Mouse (Mus musculus): ENCODE measurements around the gene Ncbp3. TPM values are rescaled to one million over a fixed set of nuclear protein-coding genes. Genes with fewer than 3 reads are reported as not detected.
A peak's percentile ranks its signal among the peaks of the same experiment; 100 is the strongest.

Gene Ncbp3
- total RNA-seq, 2 experiments from 2014 or later: 10.6 to 11.8 TPM

DNA sequence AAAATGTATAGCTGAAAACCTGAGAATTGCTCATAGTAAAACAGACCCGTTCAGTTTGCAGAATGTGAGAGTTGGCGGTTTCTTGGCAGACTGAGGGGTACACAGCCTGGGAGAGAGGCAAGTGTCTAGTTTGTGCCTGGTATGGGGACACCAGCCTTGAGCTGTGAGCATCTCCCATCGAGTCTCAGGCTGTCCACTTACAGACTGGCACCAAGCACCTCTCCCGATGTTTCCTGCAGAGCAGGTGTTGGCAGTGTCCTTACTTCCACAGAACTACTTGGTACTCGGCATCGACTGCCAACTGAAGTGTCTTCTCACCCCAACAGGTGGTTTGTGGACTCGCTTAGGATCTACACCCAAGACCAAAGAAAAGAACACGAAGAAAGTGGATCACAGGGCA lies 31.0 kb downstream of the Ncbp3 start:
- no peak for TF ChIP-seq CTCF (conservative IDR thresholded peaks at IDR 0.05)
- Histone ChIP-seq H3K4me3 (no peak overlapping the region), H3K27ac (no peak overlapping the region)
- DNase-seq (ENCODE audit: low spot score in 2 of 2): no peak

DNA sequence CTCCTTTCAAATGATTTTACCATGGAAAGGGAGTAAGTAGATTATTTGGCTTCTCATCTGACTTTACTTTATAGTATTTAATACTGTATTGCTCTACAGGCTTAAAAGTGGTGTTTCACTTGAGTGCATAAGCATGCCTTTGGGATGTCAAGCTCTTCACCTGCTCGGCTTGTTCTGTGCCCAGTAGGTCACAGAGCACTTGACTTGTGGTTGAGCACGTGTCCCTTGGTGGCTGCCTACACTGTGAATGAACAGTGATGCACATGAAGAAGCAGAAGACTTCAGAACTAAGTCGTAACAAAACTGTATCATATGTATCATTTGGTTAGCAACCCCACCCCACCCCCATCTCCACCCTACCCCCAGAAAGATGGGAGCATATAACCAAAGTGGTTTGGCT lies 32.7 kb downstream of the Ncbp3 start:
- DNase-seq (ENCODE audit: low spot score in 2 of 2): no peak
- no peak for TF ChIP-seq CTCF (conservative IDR thresholded peaks at IDR 0.05)
- Histone ChIP-seq H3K27ac (no peak overlapping the region), H3K4me3 (no peak overlapping the region)

DNA sequence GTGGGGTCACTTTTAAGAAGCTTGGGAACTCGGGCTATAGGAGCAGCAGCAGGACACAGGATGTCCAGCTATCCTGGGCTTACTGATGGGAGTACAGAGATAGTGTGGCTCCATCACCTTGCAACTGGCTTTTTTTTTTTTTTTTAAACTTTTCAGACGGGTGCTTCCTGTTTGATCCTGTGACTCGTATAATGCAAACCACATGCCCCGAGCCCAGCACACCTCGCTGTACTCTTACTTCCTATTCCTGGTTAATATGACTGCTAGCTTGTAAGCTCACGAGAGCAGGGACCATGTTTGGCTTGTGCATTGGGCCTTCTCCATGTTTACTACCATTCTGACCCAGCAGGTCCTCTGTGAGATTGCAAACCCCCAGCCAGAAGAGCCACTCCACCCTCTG lies 36.7 kb downstream of the Ncbp3 start:
- DNase-seq (ENCODE audit: low spot score in 2 of 2): no peak
- Histone ChIP-seq H3K27ac (peak overlapping the region; percentile 72), H3K4me3 (no peak overlapping the region)
- TF ChIP-seq CTCF (conservative IDR thresholded peaks at IDR 0.05): no peak

DNA sequence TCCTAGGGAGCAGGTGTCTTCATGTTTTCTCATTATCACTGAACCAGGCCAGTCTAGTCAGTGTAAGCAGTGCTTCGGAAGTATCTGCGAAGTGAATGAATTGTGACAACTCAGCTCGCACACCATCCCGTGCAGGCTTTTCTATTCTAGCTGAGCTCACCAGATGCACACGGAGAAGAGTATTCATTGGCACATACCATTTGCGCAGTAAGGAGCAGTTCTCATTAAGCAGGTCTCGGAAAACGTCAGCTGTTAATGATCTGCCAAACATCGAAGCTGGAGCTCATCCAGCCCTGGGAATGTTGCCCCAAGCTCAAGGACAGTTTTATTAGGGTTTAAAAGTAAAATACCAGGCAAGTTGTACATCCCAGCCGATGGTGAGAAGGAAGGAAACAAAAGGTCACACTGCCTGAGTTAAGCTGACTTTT lies 37.2 kb downstream of the Ncbp3 start:
- Histone ChIP-seq H3K27ac (peak overlapping the region; percentile 72), H3K4me3 (no peak overlapping the region)
- peak; percentile 29 to 53 for DNase-seq (ENCODE audit: low spot score in 2 of 2)
- TF ChIP-seq CTCF (conservative IDR thresholded peaks at IDR 0.05): no peak

DNA sequence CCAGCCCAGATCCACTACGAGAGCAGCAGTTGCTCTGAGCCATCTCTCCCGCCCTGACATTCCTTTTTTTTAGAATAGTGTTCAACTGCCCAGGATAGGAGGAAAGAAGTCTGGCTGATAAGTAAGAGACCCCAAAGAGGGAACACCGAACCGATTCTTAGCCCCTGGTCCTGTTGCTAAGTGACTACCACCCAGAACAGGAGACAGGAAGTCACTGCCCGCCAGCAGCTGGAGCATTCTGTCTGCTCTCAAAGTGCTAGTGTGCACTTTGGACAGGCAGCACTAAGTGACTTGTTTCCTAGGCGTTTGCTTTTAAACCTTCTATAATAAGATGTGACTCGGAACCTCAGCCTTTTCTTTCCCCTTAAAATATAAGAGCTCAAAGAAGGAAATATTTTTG lies 37.8 kb downstream of the Ncbp3 start:
- DNase-seq (ENCODE audit: low spot score in 2 of 2): no peak
- no peak for TF ChIP-seq CTCF (conservative IDR thresholded peaks at IDR 0.05)
- Histone ChIP-seq H3K27ac (peak overlapping the region; percentile 72), H3K4me3 (no peak overlapping the region)

DNA sequence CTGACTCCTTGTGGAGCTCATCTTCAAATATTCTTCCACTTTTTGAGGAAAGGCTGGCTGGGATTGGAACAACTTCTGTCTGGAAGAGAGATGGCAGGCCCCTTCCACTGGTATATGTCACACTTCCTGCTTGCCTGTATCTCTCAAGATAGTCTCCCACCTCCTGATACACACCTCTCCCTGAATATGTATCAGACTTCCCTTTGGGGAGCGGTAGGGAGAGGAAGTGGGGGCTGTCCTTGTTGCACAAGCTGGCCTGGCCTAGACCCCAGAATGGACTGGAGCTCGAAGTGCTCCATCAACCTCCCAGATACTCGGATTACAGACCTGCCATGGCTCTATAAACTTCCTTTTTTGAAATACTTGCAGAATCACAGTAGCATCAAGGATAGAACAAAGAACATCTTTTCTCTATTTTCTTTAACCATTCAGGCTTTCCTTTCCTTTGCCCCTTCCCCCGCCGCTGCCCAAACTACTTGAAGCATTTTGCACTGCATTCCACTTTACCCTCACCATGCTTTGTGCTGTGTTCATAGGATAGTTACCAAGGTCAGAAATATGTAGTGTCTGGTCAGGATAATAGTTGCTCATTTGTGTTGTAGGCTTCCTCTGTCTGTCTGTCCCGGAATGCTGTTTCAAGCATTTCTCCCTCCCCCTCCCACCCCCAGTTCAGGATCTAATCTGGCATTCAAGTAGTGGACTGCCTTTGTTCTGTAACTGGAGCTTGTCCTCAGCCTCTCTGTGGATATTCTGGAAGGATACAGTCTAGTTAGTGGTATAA lies 40.3 kb downstream of the Ncbp3 start:
- Histone ChIP-seq H3K4me3 (no peak overlapping the region), H3K27ac (peak overlapping the region; percentile 72; the same call in 1 of the 2 replicates)
- DNase-seq (ENCODE audit: low spot score in 2 of 2): no peak
- no peak for TF ChIP-seq CTCF (conservative IDR thresholded peaks at IDR 0.05)

DNA sequence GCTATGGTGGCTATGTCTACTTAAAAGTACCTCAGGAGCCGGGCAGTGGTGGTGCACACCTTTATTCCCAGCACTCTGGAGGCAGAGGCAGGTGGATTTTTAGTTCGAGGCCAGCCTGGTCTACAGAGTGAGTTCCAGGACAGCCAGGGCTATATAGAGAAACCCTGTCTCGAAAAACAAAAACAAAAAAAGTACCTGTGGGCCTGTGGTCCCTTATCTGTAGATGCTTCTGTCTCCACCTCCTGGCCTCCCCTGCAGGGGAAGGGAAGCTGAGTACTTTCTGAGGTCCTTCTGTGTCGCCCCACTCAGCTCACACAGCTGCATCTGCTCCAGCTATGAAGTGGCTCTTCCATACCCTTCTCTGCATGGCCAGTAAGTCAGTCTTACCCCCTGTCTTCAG lies 42.7 kb downstream of the Ncbp3 start, which contains the start of gene Itgae:
Gene Itgae, plus strand, starts transcription at position 301 of the 400 bp plus-strand sequence.
- no peak within 1 kb of the TSS for H3K4me3 ChIP-seq
- TF ChIP-seq CTCF (conservative IDR thresholded peaks at IDR 0.05): no peak
- no peak for DNase-seq (ENCODE audit: low spot score in 2 of 2)
- no peak within 1 kb of the TSS for H3K27ac ChIP-seq

DNA sequence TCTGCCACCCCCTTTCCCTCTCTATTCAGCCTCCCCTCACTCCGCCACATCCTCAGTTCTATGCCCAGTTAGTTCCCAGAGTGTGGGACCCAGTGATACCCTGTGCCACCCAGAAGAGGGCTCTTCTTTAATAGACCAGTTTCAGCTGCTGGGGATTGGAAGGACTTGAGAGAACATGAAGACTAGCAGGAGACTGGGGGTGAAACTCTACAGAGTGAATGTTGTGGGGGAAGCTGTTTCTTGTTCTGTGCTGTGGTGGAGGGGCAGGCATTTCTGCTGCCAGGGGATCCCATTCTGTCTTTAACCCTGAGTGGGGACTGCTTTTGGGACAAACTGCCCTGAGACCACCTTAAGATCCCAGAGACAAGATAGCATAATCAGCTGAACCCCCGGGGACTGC lies 43.2 kb downstream of the Ncbp3 start:
- H3K27ac ChIP-seq: no peak overlapping the region
- no peak for DNase-seq (ENCODE audit: low spot score in 2 of 2)
- no peak overlapping the region for H3K4me3 ChIP-seq
- TF ChIP-seq CTCF (conservative IDR thresholded peaks at IDR 0.05): no peak

DNA sequence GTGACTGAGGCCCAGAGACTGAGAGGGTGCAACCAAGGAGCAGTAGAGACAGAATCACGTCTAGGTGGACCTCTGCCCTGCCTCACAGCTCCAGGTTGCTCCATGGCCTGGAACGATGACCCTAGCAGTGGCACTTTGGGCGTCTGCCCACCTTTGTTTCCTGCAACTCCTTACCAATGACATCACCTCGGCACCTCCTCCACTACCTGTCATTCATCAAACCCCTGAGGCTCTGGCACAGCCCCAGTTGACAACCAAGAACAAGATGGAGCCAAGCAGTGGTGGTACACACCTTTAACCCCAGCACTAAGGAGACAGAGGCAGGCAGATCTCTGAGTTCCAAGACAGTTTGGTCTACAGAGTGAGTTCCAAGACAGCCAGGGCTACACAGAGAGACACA lies 44.5 kb downstream of the Ncbp3 start:
- H3K4me3 ChIP-seq: no peak overlapping the region
- DNase-seq (ENCODE audit: low spot score in 2 of 2): no peak
- no peak for TF ChIP-seq CTCF (conservative IDR thresholded peaks at IDR 0.05)
- H3K27ac ChIP-seq: no peak overlapping the region

DNA sequence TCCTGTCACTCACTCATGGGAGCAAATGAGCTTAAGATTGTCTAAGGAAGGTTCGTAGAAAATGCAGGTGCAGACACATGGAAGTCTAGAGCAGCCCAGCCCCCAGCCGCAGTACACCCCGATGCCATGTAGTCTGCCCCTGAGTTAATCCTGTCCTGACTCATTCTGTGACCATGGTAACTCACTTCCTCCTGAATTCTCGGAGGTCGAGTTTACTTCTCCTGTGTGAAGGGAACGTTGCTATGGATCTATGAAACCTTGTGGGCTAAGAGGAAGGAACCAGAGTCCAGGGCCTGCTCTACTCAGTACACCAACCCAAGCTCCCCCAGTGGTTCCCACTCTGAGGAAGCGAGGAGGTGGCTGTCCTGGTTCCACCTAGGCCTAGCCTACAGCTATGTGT lies 45.3 kb downstream of the Ncbp3 start:
- TF ChIP-seq CTCF (conservative IDR thresholded peaks at IDR 0.05): no peak
- H3K27ac ChIP-seq: no peak overlapping the region
- no peak for DNase-seq (ENCODE audit: low spot score in 2 of 2)
- H3K4me3 ChIP-seq: no peak overlapping the region

DNA sequence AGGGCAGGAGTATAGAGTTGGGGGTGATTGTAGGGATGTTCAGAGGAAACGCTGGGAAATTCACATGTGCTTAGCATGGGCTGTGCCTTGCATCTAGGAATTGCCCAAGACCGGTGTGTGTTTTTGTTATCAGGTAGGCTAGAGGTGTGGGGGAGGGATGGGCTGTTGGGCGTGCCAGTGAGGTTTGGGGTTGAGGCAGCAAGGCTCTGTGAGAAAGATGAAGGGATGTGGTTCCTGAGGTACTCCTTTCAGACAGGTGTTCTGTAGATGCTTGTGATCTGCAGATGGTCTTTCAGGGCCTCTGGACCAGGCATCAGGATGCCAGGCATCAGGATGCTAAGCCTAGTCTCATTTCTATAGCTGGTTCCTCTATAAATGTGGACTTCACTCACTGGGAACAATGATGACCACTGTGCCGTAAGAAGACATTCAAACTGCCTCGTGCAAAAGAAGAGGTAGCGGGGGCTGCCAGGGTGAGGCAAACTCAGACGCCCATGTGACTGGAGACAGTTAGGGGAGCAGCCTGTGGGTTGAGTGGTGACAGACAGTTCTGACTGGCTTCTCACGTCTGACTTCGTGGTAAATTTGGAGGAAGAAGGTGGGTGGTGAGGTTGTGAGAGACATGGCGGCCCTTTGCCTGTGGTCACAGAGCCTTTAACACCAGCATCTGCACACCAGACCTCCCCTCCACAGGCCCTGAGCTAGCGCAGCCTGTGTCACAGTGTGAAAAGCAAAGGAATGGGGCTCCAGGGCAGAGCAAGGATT lies 46.8 kb downstream of the Ncbp3 start:
- TF ChIP-seq CTCF (conservative IDR thresholded peaks at IDR 0.05): no peak
- no peak for DNase-seq (ENCODE audit: low spot score in 2 of 2)
- H3K4me3 ChIP-seq: no peak overlapping the region
- H3K27ac ChIP-seq: no peak overlapping the region

DNA sequence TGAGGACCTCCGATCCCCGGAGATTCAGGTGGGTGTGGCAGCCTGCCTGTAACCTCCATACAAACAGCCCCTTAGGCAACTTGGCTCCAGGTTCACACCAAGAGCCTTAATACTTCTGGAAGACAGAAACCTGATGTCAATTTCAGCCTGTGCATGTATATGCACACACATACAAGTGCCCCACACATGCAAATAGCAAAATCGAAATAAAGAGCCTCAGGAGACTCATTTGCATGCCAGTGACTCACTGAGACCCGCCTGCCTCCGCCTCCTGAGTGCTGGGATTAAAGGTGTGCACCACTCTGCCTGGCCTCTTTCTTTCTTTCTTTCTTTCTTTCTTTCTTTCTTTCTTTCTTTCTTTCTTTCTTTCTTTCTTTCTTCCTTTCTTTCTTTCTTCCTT lies 51.3 kb downstream of the Ncbp3 start:
- TF ChIP-seq CTCF (conservative IDR thresholded peaks at IDR 0.05): no peak
- Histone ChIP-seq H3K4me3 (no peak overlapping the region), H3K27ac (no peak overlapping the region)
- no peak for DNase-seq (ENCODE audit: low spot score in 2 of 2)

DNA sequence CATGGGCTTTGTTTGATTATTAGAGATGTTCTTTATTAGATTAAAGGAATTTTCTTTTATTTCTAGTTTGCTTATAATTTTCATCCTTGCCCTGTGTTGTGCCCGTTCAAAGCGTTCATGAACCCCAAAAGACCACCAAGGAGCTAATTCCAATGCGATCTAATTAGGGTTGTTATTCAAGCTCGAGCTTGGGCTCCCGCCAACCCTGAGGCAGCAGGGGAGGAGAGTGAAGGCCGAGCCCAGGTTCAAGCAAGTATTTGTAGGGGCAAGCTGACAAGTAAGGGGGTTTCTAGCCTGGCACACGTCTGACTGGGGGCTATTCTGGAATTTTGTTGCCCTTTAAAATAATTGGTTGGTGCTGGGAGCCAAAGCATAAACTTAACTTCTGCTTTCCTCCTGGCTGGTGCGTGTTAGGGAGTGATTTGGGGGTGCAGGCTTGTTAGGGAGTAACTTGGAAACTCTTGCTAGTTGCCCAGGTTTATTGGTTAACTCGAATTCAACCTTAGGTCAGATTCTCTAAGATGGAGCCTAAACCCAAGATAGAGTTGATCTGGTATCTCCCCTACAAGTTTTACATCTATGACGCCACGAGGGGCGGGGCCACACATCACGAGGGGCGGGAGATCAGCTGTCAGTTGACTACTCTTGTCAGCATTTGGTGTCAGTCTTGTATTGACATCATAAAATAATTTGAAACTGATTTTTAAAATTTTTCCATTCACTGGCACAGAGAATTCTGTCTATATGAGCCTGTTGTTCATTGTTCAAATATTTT lies 52.6 kb downstream of the Ncbp3 start:
- no peak for TF ChIP-seq CTCF (conservative IDR thresholded peaks at IDR 0.05)
- H3K4me3 ChIP-seq: no peak overlapping the region
- no peak for DNase-seq (ENCODE audit: low spot score in 2 of 2)
- no peak overlapping the region for H3K27ac ChIP-seq
